Mouse (Mus musculus) liver, postnatal 0 days (tissue): ENCODE results near the gene Lypd9.

Experiments
- CTCF ChIP-seq: sonication (generic); IDR thresholded peaks from 2 replicates; pipeline ENCODE4 v1.5.1; 2016; ENCODE audit warnings: antibody characterized with exemption, low read depth
- EP300 ChIP-seq: IDR thresholded peaks from 2 replicates; pipeline ENCODE4 v1.6.1; 2016; ENCODE audit warnings: antibody characterized with exemption, low read depth, mild to moderate bottlenecking

GRCm38 (mm10) chr11:58453592-58453991 lies 869 bp upstream of the Lypd9 start:
- TF ChIP-seq CTCF (no peak), EP300 (no peak)
